Mouse (Mus musculus) ovary, postnatal 14 days (tissue): Measurements from ENCODE around the gene Hist1h2be.
"Not testable (repeated sequence)": the region's sequence is repeated elsewhere in the genome, so short reads cannot be mapped to it uniquely, and the experiment has no call there.

Source experiments
- DNase-seq: peaks from one replicate; pipeline ENCODE4 v3.0.0; 2022; ENCODE audit warnings: low spot score

The Hist1h2be gene

DNA sequence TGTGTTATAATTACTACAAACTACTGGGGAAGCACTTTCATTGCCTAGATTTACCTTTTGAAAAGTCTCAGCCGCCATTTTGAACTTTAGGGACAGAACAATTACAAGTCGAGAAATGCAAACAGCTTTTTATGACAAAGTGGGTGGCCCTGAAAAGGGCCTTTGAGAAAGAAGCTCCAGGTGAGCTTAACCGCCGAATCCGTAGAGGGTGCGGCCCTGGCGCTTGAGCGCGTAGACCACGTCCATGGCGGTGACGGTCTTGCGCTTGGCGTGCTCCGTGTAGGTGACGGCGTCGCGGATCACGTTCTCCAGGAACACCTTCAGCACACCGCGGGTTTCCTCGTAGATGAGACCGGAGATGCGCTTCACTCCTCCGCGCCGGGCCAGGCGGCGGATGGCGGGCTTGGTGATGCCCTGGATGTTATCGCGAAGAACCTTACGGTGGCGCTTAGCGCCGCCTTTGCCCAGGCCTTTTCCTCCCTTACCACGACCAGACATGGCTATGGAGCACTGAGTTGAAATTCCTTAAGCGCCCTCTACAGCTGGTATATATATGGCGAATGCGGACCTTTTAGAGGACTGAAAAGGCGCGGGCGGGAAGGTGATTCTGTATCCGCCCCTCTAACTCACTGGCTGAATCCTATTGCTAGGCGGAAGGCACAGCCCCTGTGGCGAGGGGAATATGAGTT lies 69.6 kb downstream of the Hist1h2be start, which contains the start of gene Hist1h4f:
TSS of gene Hist1h4f (minus strand) at position 503 of the 689 bp plus-strand sequence.
- DNase-seq, result peak; percentile 83

DNA sequence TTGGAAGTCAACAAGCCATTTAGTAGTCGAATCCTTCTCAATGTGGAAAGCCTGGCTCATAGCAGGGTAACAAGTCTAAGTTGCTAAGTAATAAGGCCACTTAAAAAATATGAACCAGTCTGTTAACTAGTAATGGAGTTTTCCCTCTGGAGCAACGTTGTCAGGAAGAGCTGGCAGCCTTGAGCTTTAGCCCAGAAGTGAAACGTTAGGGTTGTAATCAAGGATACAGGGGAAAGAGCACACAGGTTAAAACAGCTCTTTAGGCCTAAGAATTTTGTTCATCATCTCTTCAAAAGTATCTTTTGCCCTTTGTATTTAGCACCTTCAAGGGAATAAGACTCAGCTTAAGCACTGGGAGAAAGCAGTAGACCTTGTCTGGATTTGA lies 70.2 kb downstream of the Hist1h2be start:
- no peak for DNase-seq

DNA sequence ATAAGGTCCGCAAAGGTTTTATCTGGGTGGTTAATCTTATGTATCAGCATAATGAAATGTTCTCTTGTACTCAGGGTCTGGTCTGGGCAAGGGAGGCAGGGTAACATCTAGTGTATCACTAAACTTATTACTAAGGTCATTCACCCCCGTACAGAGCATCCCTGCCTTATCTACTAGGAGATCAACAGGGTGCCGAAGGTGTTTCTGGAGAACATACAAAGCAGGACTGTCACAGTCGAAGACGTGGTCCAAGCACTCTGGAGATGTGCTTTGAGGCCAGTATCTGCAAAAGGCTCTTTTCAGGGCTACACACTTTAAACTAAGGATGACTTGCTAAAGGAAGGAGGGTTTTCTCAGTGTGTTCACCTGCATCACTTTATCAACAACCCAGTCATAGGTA lies 74.2 kb downstream of the Hist1h2be start:
- DNase-seq, result no peak

DNA sequence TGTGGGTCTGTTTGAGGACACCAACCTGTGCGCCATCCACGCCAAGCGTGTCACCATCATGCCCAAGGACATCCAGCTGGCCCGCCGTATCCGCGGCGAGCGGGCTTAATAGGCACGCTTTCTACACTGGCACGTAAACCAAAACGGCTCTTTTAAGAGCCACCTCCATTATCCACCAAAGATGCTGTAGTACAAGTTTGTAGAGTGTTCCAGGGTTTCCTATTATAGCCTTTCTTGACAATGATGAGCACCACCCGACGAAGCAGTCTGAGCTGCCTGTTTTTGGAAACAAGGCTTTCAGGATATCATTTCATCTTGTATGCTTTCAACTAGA lies 76.2 kb downstream of the Hist1h2be start:
- not testable (repeated sequence) for DNase-seq

DNA sequence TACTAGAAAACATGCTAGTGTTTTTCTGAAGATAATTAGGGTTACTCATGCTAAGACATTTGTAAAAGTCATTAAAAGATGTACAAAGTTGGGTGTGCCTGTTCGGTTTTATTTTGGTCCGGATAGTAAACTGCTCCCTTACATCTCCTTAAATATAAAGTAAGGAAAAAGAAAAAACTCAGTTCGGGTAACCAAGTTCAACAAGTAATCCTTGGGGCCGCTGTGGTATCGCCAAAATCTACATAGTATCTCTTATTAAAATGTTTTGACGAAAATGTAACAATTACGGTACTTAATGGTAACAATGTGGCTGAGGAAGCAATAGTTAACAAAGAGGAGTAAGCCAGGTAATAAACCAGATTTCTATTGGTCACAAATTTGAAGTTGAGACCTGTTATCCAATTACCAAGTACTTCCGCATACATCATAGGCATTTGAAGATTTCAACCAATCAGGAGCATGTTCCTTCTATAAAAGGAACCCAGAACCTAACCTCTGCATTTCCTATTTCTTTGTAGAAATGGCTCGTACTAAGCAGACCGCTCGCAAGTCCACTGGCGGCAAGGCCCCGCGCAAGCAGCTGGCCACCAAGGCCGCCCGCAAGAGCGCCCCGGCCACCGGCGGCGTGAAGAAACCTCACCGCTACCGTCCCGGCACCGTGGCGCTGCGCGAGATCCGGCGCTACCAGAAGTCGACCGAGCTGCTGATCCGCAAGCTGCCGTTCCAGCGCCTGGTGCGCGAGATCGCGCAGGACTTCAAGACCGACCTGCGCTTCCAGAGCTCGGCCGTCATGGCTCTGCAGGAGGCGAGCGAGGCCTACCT lies 76.7 kb downstream of the Hist1h2be start, which contains the start of gene Hist1h3f:
TSS of gene Hist1h3f (plus strand) at position 88 of the 822 bp plus-strand sequence.
- no peak for DNase-seq

DNA sequence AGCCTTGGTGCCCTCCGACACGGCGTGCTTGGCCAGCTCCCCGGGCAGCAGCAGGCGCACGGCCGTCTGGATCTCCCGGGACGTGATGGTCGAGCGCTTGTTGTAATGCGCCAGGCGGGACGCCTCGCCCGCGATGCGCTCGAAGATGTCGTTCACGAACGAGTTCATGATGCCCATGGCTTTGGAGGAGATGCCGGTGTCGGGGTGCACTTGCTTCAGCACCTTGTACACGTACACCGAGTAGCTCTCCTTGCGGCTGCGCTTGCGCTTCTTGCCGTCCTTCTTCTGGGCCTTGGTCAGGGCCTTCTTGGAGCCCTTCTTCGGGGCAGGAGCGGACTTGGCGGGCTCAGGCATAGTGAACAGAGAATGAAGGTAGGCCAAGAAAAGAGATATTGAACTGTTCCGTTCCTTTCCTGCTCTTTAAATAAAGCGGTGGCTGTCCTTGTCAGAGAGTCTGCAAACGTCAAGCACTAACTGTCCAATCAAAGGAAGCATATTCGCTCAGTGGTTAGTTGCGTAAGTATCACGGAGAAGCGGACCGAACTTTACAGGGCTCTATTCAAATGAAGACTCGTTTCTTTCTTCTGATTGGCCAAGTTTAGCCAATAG lies 77.8 kb downstream of the Hist1h2be start, which contains the start of gene Hist1h2bh:
TSS of gene Hist1h2bh (minus strand) at position 394 of the 609 bp plus-strand sequence.
- DNase-seq, result not testable (repeated sequence)

DNA sequence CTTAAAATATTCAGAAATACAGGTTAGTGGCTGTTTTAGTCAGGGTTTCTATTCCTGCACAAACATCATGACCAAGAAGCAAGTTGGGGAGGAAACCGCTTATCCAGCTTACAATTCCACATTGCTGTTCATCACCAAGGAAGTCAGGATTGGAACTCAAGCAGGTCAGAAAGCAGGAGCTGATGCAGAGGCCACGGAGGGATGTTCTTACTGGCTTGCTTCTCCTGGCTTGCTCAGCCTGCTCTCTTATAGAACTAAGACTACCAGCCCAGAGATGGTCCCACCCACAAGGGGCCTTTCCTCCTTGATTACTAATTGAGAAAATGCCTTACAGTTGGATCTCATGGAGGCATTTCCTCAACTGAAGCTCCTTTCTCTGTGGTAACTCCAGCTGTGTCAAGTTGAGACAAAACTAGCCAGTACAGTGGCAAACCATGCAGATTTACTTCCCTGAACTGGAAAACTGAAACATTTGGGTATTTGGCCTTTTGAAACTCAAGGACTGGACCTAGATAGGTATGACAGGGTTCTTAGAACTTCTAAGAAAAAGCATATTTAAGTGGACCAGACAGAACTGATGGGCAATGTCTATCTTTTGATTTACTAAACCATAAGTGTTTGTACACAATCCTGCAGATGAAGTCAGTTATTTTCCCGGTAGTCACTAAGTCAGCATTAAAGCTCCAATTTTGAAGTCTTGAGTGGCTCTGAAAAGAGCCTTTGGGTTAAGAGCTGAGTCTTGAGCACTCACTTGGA lies 78.5 kb downstream of the Hist1h2be start:
- not testable (repeated sequence) for DNase-seq

DNA sequence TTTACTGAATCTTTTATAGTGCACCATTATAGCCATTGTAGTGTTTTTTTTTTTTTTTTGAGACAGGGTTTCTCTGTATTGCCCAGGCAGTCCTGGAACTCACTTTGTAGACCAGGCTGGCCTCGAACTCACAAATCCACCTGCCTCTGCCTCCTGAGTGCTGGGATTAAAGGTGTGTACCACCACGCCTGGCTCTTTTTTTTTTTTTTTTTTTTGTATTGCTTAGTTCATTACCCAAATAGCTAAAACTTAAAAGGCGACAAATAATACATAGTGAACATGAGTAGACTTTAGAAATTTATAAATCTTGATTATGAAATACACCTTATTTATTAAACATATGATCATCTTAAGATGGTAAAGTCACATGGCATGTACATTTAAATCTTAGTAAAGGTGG lies 79.4 kb downstream of the Hist1h2be start:
- no peak for DNase-seq

DNA sequence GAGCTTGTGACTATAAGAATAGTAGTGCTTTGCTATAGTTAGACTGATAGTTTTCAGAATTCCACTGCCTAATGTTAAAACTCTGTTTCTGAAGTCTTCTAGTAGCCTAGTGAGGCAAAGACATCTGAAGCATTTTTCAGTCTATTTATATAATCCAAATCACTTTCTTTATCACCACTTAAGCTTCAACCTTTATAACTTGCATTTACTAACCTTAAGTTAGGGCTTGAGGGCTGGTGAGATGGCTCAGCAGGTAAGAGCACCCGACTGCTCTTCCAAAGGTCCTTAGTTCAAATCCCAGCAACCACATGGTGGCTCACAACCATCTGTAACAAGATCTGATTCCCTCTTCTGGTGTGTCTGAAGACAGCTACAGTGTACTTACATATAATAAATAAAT lies 81.1 kb downstream of the Hist1h2be start:
- not testable (repeated sequence) for DNase-seq

DNA sequence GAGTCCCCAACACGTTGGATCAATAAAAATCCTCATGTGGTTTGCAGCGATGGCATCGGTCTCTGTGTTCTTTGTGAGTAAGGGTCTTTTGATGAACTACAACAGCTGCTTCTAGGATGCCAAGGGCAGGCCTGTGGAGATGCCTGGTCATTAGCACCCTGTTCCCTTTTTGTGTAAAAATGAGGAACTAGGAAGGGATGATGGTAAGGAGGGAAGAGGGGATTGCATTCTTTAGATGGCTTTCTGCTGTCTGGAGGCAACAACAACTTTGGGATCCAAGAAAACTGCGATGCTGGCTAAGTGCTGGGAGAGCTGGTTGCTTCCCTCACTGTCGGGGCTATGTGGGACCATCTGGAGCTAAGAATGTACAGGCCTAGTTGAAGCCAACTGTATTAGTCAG lies 82.7 kb downstream of the Hist1h2be start:
- DNase-seq, result no peak

DNA sequence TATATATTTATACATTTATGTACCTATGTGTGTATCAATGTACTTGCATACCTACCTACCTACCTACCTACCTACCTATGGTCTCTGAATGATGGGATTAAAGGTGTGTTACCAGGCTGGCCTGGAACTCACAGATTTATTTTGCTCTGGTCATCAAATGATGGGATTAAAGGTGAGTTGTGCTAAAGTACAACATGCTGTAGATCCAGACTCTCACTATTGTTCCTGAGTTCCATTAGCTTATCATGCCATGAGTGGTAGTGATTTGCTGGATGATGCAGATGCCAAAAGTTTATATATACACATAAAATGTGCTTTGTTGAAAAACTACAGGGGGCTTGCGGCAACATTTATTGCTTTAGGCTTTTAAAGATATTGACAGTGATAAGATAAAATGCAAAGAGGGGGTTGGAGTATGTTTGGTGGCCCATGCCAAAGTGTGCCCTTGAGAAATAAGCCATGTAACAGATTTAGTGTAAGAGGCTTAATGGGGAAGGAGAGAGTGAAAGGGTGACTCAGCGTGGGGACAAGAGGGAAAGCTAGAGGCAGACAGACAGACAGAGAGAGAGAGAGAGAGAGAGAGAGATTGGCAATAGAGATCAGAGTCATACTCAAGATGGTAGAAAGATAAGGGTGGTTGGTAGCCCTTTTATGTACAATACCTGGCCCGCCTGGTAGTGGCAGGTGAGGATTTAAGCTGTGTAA lies 83.8 kb downstream of the Hist1h2be start:
- no peak for DNase-seq

DNA sequence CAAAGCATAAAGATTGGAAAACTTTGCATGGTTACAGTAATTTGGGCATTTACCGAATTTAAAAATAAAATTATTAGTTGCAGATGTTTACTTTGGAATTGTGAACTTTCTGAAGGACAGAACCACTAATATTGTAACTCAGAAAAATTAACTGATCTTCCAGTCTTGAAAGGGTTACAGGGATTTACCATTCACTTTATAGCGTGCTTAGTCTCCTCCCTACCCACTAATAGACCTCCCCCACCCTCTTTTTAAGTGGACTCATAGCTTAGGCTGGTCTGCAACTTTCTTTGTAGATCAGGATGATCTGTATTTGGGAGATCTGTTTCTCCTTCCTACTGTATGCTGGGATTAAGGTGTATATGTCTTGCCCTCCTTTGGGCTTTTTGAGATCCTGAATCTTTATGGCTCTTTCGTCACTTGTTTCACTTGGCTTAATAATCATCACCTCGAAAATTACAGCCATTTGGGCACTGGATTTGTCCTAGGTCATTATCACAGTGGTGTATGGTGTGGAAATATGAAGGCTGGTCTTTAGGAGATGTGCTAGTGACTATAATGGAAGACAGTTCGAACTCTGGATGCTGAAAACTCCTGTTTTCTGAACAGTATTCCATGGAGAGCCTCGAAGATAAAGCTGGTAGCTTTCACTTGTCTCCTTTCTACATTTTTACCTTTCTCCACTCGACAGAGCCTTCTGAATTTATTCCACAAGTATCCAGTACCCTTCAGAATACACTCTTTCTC lies 84.7 kb downstream of the Hist1h2be start:
- DNase-seq, result no peak

DNA sequence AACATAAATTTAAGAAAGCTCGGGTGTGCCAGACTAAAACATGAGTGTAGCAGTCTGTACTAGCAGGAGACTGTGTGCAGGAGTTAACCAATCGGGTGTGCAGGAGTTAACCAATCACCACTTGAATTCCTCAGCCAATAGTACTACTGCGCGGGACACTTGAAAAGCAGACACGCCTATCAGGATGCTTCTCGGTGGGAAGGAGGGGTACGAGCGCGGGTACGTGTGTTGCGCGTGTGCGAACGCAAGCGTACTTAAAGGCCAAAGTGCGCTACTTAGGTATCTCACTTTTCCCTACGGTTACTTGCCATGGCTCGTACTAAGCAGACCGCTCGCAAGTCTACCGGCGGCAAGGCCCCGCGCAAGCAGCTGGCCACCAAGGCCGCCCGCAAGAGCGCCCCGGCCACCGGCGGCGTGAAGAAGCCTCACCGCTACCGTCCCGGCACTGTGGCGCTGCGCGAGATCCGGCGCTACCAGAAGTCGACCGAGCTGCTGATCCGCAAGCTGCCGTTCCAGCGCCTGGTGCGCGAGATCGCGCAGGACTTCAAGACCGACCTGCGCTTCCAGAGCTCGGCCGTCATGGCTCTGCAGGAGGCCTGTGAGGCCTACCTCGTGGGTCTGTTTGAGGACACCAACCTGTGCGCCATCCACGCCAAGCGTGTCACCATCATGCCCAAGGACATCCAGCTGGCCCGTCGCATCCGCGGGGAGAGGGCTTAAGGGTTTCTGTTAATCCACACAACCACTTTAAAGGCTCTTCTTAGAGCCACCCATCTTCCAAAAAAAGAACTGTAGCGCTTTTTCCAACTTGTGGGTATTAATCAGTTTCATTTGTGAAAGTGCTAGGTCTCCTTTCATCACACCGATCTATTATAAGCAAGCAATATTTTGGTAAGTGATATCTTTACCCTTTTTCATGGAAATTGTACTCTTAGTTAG lies 85.5 kb downstream of the Hist1h2be start, which contains the start of gene Hist1h3g:
TSS of gene Hist1h3g (plus strand) at position 286 of the 939 bp plus-strand sequence.
- DNase-seq, result peak; percentile 78

DNA sequence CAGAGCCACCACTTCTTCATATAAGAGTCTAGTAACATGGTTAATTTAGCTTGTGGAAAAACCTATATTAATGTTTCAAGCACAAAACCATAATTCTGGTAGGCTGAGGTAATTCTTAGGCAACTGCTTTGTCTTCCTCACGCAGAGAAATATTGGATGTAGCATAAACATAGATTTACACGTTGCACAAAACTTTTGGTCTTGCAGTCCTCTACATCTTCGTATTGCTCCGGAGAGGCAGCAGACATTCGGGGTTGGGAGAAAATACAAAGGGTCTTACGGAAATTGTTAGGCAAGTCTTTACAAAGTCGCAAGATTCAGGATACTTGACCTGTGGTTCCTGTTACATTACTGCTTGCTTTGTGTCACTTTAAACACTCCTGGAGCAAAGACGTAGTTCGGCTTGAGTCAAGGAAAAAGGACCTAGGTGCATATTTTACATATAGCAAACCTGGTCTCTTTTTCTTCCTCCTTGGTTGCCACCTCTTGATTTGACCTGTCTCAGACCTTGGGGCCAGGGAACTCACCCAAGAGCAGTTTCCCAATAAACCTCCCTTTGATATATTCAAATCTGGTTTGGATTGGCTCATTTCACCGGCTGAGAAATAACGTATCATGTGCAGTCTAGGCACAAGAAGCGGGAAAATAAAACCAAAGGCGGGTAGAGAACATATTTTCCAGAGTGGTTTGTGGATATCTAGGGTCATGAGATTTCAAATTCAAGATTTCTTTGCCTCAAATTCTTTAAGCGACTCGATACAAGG lies 86.4 kb downstream of the Hist1h2be start:
- no peak for DNase-seq
